Mouse (Mus musculus): ENCODE measurements at regions not wholly inside any gene's neighbourhood (a gene's known extent, or its start where the extent isn't known, plus 50 kb on each side); places are given as distances from the start of the nearest gene placed in this dataset.

- WGBS = 80% methylated on average over 4 of the region's 4 CpGs
- Histone ChIP-seq H3K27ac (ENCODE audit: insufficient read depth, low read depth, low read length) (no peak overlapping the region), H3K4me3 (ENCODE audit: low read depth, low read length) (no peak overlapping the region), H3K27me3 (ENCODE audit: control insufficient read depth, insufficient read depth, low read length) (no peaks in the 10 kb centered on the region), H3K4me1 (ENCODE audit: control insufficient read depth, insufficient read depth, insufficient read length, low read length) (no peaks in the 10 kb centered on the region), H3K36me3 (ENCODE audit: control insufficient read depth, insufficient read depth, low read length) (no peaks in the 10 kb centered on the region)
- TF ChIP-seq POLR2A (IDR thresholded peaks at IDR 0.05; ENCODE audit: low read depth, low read length) (no peak), CTCF (IDR thresholded peaks at IDR 0.05; ENCODE audit: extremely low read depth, insufficient read length, insufficient replicate concordance, low read depth, low read length) (no peak)
Observed at GRCm38 (mm10) chr14:24958821-24959220, 471.9 kb downstream of the Rps24 start.

- Histone ChIP-seq H3K4me1 (ENCODE audit: control insufficient read depth, insufficient read depth, insufficient read length, low read length) (no peaks in the 10 kb centered on the region), H3K36me3 (ENCODE audit: control insufficient read depth, insufficient read depth, low read length) (no peaks in the 10 kb centered on the region), H3K27me3 (ENCODE audit: control insufficient read depth, insufficient read depth, low read length) (no peaks in the 10 kb centered on the region), H3K4me3 (ENCODE audit: low read depth, low read length) (no peak overlapping the region), H3K27ac (ENCODE audit: insufficient read depth, low read depth, low read length) (no peak overlapping the region)
- WGBS = 84% methylated on average over 1 of the region's 1 CpGs
- TF ChIP-seq POLR2A (IDR thresholded peaks at IDR 0.05; ENCODE audit: low read depth, low read length) (no peak), CTCF (IDR thresholded peaks at IDR 0.05; ENCODE audit: extremely low read depth, insufficient read length, insufficient replicate concordance, low read depth, low read length) (no peak)
Observed at GRCm38 (mm10) chr14:24959401-24959800, 472.5 kb downstream of the Rps24 start.

DNA sequence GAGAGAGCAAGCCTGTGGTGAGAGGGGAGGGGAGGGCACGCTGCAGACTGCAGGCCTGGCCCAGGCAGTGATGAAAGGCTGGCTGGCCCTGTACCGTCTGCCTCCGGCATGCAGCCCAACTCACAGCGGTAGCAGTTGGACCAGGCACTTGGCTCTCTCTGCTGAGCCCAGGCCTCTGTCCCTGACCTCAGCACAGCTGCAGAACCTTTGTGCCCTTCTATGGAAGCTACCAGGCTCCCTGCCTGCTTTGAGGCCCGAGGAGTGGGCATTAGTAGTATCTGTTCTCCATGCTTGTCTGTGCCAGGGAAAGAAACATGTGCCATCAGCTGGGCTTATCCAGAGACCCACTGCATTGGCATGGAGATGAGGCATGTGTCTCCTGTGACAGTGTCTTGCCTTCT lies 473.2 kb downstream of the Rps24 start:
- Histone ChIP-seq H3K36me3 (ENCODE audit: control insufficient read depth, insufficient read depth, low read length) (no peaks in the 10 kb centered on the region), H3K4me3 (ENCODE audit: low read depth, low read length) (no peak overlapping the region), H3K4me1 (ENCODE audit: control insufficient read depth, insufficient read depth, insufficient read length, low read length) (no peaks in the 10 kb centered on the region), H3K27ac (ENCODE audit: insufficient read depth, low read depth, low read length) (no peak overlapping the region), H3K27me3 (ENCODE audit: control insufficient read depth, insufficient read depth, low read length) (no peaks in the 10 kb centered on the region)
- no peak for TF ChIP-seq POLR2A (IDR thresholded peaks at IDR 0.05; ENCODE audit: low read depth, low read length)
- TF ChIP-seq CTCF (IDR thresholded peaks at IDR 0.05; ENCODE audit: extremely low read depth, insufficient read length, insufficient replicate concordance, low read depth, low read length) = no peak
- WGBS = 72% methylated on average over 5 of the region's 5 CpGs

DNA sequence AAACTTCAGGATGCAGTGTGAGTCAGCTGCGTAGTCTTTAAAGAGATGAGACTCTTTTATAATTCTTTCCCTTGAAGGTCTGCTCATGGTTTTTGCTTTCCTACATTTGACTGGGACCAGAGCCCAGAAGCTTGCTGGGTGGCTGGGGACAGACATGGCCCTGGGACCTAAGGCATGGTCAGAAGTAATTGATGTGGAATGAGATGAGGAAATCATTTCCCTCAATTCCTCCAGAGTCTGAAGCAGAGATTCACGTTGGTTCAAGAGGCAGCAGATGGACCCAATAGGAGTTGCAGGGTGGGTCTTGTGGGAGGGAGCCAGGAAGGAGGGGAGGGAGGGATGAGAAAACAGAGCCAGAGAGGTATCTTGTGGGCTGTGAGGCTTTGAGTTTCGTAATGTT lies 473.9 kb downstream of the Rps24 start:
- Histone ChIP-seq H3K4me1 (ENCODE audit: control insufficient read depth, insufficient read depth, insufficient read length, low read length) (no peaks in the 10 kb centered on the region), H3K4me3 (ENCODE audit: low read depth, low read length) (no peak overlapping the region), H3K36me3 (ENCODE audit: control insufficient read depth, insufficient read depth, low read length) (no peaks in the 10 kb centered on the region), H3K27me3 (ENCODE audit: control insufficient read depth, insufficient read depth, low read length) (no peaks in the 10 kb centered on the region), H3K27ac (ENCODE audit: insufficient read depth, low read depth, low read length) (no peak overlapping the region)
- 57% methylated on average over 3 of the region's 3 CpGs for WGBS
- TF ChIP-seq POLR2A (IDR thresholded peaks at IDR 0.05; ENCODE audit: low read depth, low read length) (no peak), CTCF (IDR thresholded peaks at IDR 0.05; ENCODE audit: extremely low read depth, insufficient read length, insufficient replicate concordance, low read depth, low read length) (no peak)

DNA sequence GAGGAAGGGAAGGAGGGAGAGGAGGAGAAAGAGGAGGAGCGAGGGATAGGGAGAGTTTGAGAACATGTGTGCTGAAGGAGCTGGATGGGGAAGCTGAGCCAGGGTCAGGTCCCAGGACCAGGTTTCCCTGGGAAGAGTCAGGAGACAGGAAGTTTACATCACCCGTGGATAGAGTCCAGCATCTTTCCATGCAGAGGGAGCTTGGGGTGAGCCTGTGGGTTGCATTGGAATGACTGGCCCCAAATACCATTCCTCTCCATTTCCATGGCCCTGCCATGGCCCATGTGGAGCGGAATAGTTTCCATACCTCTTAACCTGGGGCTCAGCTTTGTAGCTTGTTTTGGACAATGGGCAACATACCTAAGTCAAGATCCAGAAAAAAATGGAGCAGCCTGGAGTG lies 474.8 kb downstream of the Rps24 start:
- H3K4me1 ChIP-seq (ENCODE audit: control insufficient read depth, insufficient read depth, insufficient read length, low read length) = no peaks in the 10 kb centered on the region
- H3K4me3 ChIP-seq (ENCODE audit: low read depth, low read length) = no peak overlapping the region
- no peaks in the 10 kb centered on the region for H3K36me3 ChIP-seq (ENCODE audit: control insufficient read depth, insufficient read depth, low read length)
- H3K27ac ChIP-seq (ENCODE audit: insufficient read depth, low read depth, low read length) = no peak overlapping the region
- no peaks in the 10 kb centered on the region for H3K27me3 ChIP-seq (ENCODE audit: control insufficient read depth, insufficient read depth, low read length)
- TF ChIP-seq CTCF (IDR thresholded peaks at IDR 0.05; ENCODE audit: extremely low read depth, insufficient read length, insufficient replicate concordance, low read depth, low read length) (no peak), POLR2A (IDR thresholded peaks at IDR 0.05; ENCODE audit: low read depth, low read length) (no peak)
- WGBS = 77% methylated on average over 3 of the region's 3 CpGs

- H3K27ac ChIP-seq (ENCODE audit: insufficient read depth, low read depth, low read length) = no peak overlapping the region
- H3K4me1 ChIP-seq (ENCODE audit: control insufficient read depth, insufficient read depth, insufficient read length, low read length) = no peaks in the 10 kb centered on the region
- H3K36me3 ChIP-seq (ENCODE audit: control insufficient read depth, insufficient read depth, low read length) = no peaks in the 10 kb centered on the region
- H3K4me3 ChIP-seq (ENCODE audit: low read depth, low read length) = no peak overlapping the region
- WGBS = 59% methylated on average over 2 of the region's 2 CpGs
- no peaks in the 10 kb centered on the region for H3K27me3 ChIP-seq (ENCODE audit: control insufficient read depth, insufficient read depth, low read length)
- TF ChIP-seq POLR2A (IDR thresholded peaks at IDR 0.05; ENCODE audit: low read depth, low read length) = no peak
Observed at GRCm38 (mm10) chr14:24969584-24969983, 482.7 kb downstream of the Rps24 start.

- WGBS = 90% methylated on average over 7 of the region's 7 CpGs
- TF ChIP-seq POLR2A (IDR thresholded peaks at IDR 0.05; ENCODE audit: low read depth, low read length) (no peak), CTCF (IDR thresholded peaks at IDR 0.05; ENCODE audit: extremely low read depth, insufficient read length, insufficient replicate concordance, low read depth, low read length) (no peak)
- no peak overlapping the region for H3K4me3 ChIP-seq (ENCODE audit: low read depth, low read length)
- no peaks in the 10 kb centered on the region for H3K27me3 ChIP-seq (ENCODE audit: control insufficient read depth, insufficient read depth, low read length)
- H3K27ac ChIP-seq (ENCODE audit: insufficient read depth, low read depth, low read length) = no peak overlapping the region
- no peaks in the 10 kb centered on the region for H3K36me3 ChIP-seq (ENCODE audit: control insufficient read depth, insufficient read depth, low read length)
- no peaks in the 10 kb centered on the region for H3K4me1 ChIP-seq (ENCODE audit: control insufficient read depth, insufficient read depth, insufficient read length, low read length)
Observed at GRCm38 (mm10) chr14:24972357-24972756, 485.4 kb downstream of the Rps24 start.

- H3K27me3 ChIP-seq (ENCODE audit: control insufficient read depth, insufficient read depth, low read length) = no peaks in the 10 kb centered on the region
- no peak overlapping the region for H3K27ac ChIP-seq (ENCODE audit: insufficient read depth, low read depth, low read length)
- no peak overlapping the region for H3K4me3 ChIP-seq (ENCODE audit: low read depth, low read length)
- WGBS = 83% methylated on average over 4 of the region's 4 CpGs
- no peaks in the 10 kb centered on the region for H3K36me3 ChIP-seq (ENCODE audit: control insufficient read depth, insufficient read depth, low read length)
- TF ChIP-seq CTCF (IDR thresholded peaks at IDR 0.05; ENCODE audit: extremely low read depth, insufficient read length, insufficient replicate concordance, low read depth, low read length) (no peak), POLR2A (IDR thresholded peaks at IDR 0.05; ENCODE audit: low read depth, low read length) (no peak)
- H3K4me1 ChIP-seq (ENCODE audit: control insufficient read depth, insufficient read depth, insufficient read length, low read length) = no peaks in the 10 kb centered on the region
Observed at GRCm38 (mm10) chr14:24973039-24973438, 485.9 kb upstream of the Zmiz1 start.

Measured in small intestine, adult 2 months (tissue).